Mouse (Mus musculus): ENCODE measurements around the gene Psap.

Gene Psap

DNA sequence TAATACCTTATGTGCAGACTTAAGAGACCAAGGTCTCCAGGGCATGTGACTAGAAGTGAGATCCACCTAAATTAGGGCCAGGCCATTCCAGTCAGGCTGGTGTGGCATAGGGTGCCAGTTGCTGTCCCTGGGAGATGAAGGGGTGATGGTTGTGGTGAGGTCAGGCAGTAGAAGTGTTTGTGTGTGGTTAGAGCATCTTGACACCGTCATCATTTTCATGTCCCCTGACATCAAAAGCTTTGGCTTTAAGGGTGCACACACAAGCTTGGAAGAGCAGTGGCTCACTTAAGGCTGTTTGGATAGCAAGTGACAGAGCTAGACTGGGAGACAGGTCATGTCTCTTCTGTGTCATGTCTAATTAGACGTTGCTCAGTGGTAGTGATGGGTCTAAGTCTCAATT is 10.3 kb downstream of the Psap start:
- in situ Hi-C loops (cut with MboI, MseI): no loop called here

DNA sequence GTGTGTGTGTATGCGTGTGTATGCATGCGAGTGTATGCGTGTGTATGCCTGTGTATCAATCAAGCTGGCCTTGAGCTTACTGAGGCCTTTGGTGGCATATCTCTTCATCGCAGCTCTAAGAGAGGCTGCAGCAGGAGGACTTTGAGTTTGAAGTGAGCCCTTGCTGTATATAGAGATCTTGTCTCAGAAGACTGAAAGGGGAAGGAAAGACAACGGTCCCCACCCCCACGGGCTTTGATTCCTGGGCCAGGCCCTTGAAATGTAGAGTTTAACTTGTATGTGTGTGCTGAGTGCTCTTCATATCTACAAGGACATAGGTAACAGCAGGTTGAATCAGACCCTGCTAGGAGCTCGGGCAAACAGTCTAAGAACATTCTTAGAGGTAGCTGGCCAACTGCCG is 11.8 kb downstream of the Psap start:
- in situ Hi-C loops (cut with MboI, MseI): no loop called here

DNA sequence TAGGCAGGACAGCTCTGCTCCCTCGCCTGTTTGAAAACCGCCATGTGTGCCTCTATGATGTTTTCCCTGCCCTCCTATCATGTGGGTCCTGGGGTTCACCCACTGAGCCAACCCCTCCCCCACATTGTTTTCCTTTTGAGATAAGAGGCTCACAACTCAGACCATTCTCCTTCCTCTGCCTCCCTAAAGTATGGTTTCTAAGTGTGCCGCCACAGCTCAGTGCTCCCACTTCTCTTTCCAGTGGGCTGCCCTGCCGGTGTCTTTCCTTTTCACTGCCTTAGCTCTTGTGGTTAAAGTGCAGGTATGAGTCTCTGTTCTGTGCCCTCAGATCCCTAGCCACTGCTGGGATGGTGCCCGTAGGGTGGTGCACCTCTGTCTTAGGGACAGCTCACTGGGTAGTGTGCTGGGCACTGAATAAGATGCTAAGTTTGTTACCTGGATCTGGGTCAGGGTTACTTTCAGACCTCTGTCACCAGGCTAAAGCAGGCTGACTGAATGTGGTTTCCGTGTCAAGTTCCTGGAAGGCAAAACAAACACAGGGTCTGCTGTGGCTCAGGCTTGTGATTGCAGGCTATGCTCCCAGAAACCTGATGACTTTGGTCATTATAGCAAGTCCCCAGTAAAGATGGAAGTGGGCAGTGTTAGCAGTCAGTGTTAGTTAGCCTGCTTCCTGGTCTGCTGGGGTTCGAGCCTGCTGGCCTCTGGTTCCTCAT is 12.8 kb downstream of the Psap start:
- in situ Hi-C loops (cut with MboI, MseI): no loop called here

DNA sequence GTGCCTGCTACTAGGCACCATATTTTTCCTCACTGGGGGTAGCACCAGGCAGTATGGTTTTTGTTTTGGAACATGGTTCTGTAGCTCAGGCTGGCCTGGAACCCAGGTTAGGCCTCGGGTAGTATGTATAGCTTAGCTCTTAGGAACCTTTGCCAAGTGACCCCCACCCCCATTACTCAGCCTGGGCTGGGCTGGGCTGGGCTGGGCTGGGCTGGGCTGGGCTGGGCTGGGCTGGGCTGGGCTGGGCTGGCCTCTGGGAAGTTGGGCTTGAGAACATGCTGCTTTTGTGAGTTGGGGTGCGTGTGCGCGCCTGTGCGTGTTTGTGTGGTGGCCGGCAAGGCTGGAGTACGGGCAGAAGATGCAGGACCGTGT is 13.3 kb downstream of the Psap start:
- in situ Hi-C loops (cut with MboI, MseI): no loop called here

DNA sequence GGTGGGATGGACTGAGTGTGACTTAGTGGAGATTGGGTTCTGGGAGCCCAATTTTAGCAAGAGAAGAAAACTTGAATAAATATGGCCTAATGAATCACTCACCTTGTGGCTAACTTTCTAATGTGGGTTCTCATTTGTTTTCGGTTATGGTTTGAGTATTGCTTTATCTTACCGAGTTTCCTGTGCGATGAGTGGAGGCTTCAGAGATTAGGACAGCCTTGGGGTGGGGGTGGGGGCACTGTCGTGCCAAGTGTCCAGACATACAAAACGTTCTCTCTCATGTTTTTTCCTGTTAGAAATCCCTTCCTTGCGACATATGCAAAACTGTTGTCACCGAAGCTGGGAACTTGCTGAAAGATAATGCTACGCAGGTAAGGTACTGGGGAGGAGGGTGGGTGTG is 14.8 kb downstream of the Psap start:
- in situ Hi-C loops (cut with MboI, MseI): no loop called here

- in situ Hi-C loops (cut with MboI, MseI): no loop called here
Observed at GRCm38 (mm10) chr10:60294621-60295020, 17.2 kb downstream of the Psap start.

GRCm38 (mm10) chr10:60295356-60295755 is 17.9 kb downstream of the Psap start:
- in situ Hi-C loops (cut with MboI, MseI): no loop called here

- in situ Hi-C loops (cut with MboI, MseI): no loop called here
Observed at GRCm38 (mm10) chr10:60296027-60296426, 18.6 kb downstream of the Psap start.

DNA sequence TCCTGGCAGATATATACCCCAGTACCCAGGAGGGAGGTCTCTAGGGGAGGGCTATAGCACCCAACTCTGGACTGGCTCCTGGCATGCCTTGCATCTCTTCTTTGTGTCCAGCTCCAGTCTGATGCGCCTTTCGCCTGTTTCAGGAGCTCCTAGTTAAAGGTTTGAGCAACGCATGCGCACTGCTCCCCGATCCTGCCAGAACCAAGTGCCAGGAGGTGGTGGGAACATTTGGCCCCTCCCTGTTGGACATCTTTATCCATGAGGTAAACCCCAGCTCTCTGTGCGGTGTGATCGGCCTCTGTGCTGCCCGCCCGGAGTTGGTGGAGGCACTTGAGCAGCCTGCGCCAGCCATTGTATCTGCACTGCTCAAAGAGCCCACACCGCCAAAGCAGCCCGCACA is 22.2 kb downstream of the Psap start:
- in situ Hi-C loops (cut with MboI, MseI): loop anchor here (25.0 kb wide), 1 partner anchor 313 kb away; no protein-coding TSS in a partner anchor

GRCm38 (mm10) chr10:60303419-60303818 is 26.0 kb downstream of the Psap start:
- in situ Hi-C loops (cut with MboI, MseI): loop anchor here (25.0 kb wide), 1 partner anchor 309 kb away; no protein-coding TSS in a partner anchor

DNA sequence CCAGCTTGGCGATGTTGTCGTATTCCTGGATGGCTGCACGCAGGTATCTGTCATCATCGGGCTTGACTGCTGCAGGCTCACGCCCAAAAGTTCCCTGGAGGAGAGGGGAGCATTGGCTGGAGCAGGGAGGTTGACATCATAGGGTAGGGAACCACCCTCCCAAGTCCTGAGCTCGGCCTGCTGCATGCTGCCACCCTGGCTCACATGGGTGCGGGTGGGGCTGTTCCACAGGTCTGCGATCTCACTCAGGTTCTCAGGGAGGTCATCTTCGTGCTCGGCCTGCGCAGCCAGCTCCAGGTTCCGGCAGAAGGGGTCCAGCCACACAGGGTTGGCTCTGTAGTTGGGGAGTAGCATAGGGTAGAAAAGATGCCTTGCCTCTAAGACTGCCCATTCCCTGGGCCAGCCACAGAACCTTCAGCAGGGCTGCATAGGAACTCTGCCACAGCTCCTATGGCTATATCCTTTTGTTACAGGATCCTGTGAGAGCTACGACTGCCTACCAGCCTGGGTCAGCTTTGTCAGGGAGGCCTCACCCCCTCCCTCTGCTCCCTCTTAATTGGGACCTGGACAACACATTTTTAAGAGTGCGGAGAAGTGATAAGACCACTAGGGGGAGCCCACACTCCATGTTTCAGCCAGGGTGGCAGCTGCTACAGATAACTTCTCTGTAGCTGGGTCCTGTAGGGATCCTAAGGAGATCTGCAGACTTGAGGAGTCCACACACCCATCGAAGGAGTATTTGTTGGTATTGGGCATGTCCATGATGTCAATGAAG is 27.6 kb downstream of the Psap start:
- in situ Hi-C loops (cut with MboI, MseI): loop anchor here (5.0 to 25.0 kb wide), 2 partner anchors 137 to 307 kb away; no protein-coding TSS in a partner anchor

GRCm38 (mm10) chr10:60310629-60311028 is 33.2 kb downstream of the Psap start:
- in situ Hi-C loops (cut with MboI, MseI): loop anchor here (25.0 kb wide), 1 partner anchor 302 kb away; no protein-coding TSS in a partner anchor

- in situ Hi-C loops (cut with MboI, MseI): loop anchor here (25.0 kb wide), 1 partner anchor 299 kb away; no protein-coding TSS in a partner anchor
Observed at GRCm38 (mm10) chr10:60313606-60314005, 36.2 kb downstream of the Psap start.

- in situ Hi-C loops (cut with MboI, MseI): loop anchor here (25.0 kb wide), 1 partner anchor 296 kb away; no protein-coding TSS in a partner anchor
Observed at GRCm38 (mm10) chr10:60316166-60316565, 38.7 kb downstream of the Psap start.

DNA sequence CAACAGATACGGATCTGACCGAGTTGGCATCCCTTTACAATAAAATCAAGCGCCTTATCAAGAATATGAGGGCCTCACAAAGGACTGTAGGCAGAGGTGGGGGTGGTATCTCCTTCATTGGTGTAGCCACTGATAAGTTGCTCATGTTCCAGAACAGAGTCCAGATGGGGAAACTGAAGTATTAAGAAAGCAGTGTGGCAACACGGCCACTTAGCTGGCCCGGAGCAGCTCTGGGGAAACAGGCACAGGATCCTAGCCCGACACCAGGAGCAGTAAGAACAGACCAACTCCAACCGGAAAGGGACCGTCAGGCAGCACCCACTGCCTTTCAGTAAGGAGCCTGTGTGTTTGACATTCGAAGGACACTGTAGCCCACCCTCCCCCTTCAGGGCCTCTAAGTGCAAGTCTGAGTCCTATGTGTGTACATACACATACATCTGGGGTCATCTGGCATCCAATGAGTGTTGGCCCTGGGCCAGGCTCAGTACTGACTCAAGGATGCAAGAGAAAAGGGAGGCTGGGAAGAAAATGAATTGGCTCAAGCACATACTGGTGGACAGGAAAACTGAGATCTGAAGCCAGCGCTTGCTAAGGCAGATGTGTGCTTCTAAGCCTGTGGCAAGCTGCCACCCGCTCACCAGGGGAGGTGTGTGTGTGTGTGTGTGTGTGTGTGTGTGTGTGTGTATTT is 51.7 kb downstream of the Psap start:
- in situ Hi-C loops (cut with MboI, MseI): no loop called here

GRCm38 (mm10) chr10:60334583-60334982 is 57.2 kb downstream of the Psap start:
- in situ Hi-C loops (cut with MboI, MseI): no loop called here

- in situ Hi-C loops (cut with MboI, MseI): no loop called here
Observed at GRCm38 (mm10) chr10:60335021-60335420, 57.6 kb downstream of the Psap start.

- in situ Hi-C loops (cut with MboI, MseI): no loop called here
Observed at GRCm38 (mm10) chr10:60341528-60341927, 64.1 kb downstream of the Psap start.

GRCm38 (mm10) chr10:60344111-60344510 is 66.7 kb downstream of the Psap start:
- in situ Hi-C loops (cut with MboI, MseI): no loop called here

DNA sequence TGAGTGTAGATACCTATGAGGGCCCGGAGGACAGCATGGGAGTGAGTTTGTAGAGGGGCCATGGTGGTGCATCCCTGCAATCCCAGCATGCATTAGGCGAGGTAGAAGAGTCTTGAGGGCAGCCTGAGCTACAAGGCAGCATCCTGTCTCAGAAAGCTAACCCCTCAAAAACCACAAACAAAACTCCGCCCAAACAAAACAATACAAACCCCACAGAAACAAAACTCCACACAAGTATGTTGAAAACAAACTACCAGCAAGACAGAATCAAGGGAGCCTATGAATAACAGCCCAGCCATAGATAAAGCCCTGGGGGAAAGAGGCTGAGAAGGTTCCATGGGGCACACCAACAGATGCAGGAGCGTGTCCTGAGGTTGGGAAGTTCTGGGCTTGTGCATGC is 68.6 kb downstream of the Psap start:
- in situ Hi-C loops (cut with MboI, MseI): loop anchor here (5.0 kb wide), 1 partner anchor 36 kb away; no protein-coding TSS in a partner anchor

DNA sequence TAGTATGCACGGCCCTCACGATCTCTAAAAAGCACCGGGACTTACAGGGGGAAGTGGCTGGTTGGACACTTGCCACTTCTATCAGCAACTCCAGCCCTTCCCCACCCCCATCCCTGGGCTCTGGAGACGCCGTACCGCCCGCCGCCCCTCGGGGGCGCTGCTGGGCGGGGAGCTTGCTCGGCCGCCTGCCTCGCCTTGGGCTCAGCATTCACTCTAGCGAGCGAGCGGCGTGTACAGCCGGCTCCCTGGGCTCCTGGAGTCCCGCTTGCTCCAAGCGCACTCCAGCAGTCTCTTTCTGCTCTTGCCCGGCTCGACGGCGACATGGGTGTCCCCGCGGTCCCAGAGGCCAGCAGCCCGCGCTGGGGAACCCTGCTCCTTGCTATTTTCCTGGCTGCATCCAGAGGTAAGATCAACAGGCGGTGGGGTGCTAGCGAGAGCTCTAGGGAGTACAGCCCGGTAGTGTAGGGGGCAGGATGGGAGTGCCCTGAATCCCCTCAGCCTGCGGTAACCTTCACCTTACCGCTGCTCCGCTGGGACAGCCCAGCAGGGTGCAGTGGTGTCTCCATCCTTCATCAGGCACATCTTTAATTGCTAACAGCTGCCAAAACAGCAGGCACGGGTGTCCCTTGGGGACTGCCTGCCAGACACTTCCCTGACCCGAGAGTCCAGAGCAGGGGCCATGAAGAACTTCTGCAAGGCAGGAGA is 69.4 kb downstream of the Psap start, which contains the start of gene Vsir:
Gene Vsir, plus strand, starts transcription at position 151 of the 705 bp plus-strand sequence.
- in situ Hi-C loops (cut with MboI, MseI): loop anchor here (5.0 kb wide), 1 partner anchor 35 kb away; no protein-coding TSS in a partner anchor
